Comparison of ENCODE assay signal across 23 mouse cellular contexts in genomic region chr3:139216945-139217344, GRCm38 (mm10).
DNase-seq lines count a peak whose midpoint lies in the region; ATAC-seq lines count a peak whose summit lies in the region.
"Had no signal": no experiment of that assay in that cellular context is flagged by ENCODE, and none has a peak within 500 bp of the region (broad histone marks: within the 10 kb centered on the region; RNA-seq: fewer than 3 reads in every experiment).

No protein-coding gene starts in this region.

- DNase-seq in frontal cortex, postnatal 10 days (ENCODE audit: low spot score in 2 of 2): no peak
- peak; percentile 7 to 17 for DNase-seq in right cerebral cortex, adult 2 months (ENCODE audit: low spot score in 2 of 2)
- DNase-seq in right cerebral cortex, postnatal 14 days: no peak
- peak; percentile 53 for DNase-seq in brain, adult 2 months (ENCODE audit: low read depth, low spot score)
- peak; percentile 17 for DNase-seq in testis, postnatal 14 days (ENCODE audit: low spot score)
- no peak for DNase-seq in urinary bladder, postnatal 4 days (ENCODE audit: low spot score in 2 of 2)
- DNase-seq: adrenal gland, adult 8-10 months; adrenal gland, postnatal 14 days; adrenal gland, postnatal 36 days; B cell, adult 2 months; cerebellum, adult 11 months; cerebellum, adult 18-20 months; cerebellum, adult 8-10 months; cerebellum, adult 9-11 months; cerebellum, postnatal 14 days; cerebellum, postnatal 36 days; embryo, embryonic 11 days had no signal

- ATAC-seq in frontal cortex, adult (ENCODE audit: low TSS enrichment): peak; percentile 97
- ATAC-seq: activated CD4-positive, CD25-positive, alpha-beta regulatory T cell, adult 4 months; CD4-positive, CD25-positive, alpha-beta regulatory T cell, adult 4 months; forebrain, embryonic 13.5 days; forebrain, embryonic 15.5 days; Patski had no signal

Comparison
In these comparisons a context has a peak if more than half of its experiments do, and no peak if none do; other contexts are left out.
1. DNase-seq: peak in right cerebral cortex, adult 2 months (2 of 2), brain, adult 2 months (single experiment) and testis, postnatal 14 days (single experiment); none in frontal cortex, postnatal 10 days (0 of 2), right cerebral cortex, postnatal 14 days (single experiment) and urinary bladder, postnatal 4 days (0 of 2).